Mouse (Mus musculus) heart, embryonic 11.5 days (tissue): ENCODE measurements around the gene Rhod. TPM values are rescaled to one million over a fixed set of nuclear protein-coding genes. Genes with fewer than 3 reads are reported as not detected.
"Not testable (repeated sequence)": the region's sequence is repeated elsewhere in the genome, so short reads cannot be mapped to it uniquely, and the experiment has no call there.

Experiments used
- ATAC-seq: fragments of 200-750 bp; cut with Nextera tagmentation; replicated peaks from 2 replicates; pipeline ENCODE4 v1.8.0; 2017; ENCODE audit warnings: moderate library complexity; ENCODE audit not compliant: insufficient number of reproducible peaks, low FRiP score, low TSS enrichment
- H3K27ac ChIP-seq: fragments of 300-500 bp; sonication (generic); 2 replicates; pipeline ENCODE4 v1.5.1; 2014; ENCODE audit warnings: mild to moderate bottlenecking, low read depth, low read length
- H3K27me3 ChIP-seq: fragments of 300-500 bp; sonication (generic); 2 replicates; pipeline ENCODE4 v1.6.1; 2014; ENCODE audit warnings: mild to moderate bottlenecking, low read length, mixed read lengths; ENCODE audit not compliant: control insufficient read depth, insufficient read depth
- H3K36me3 ChIP-seq: fragments of 300-500 bp; sonication (generic); 2 replicates; pipeline ENCODE4 v1.6.1; 2014; ENCODE audit warnings: mild to moderate bottlenecking, low read length, moderate library complexity, mixed read lengths; ENCODE audit not compliant: control insufficient read depth, insufficient read depth
- H3K4me1 ChIP-seq: fragments of 300-500 bp; sonication (generic); 2 replicates; pipeline ENCODE4 v1.6.1; 2014; ENCODE audit warnings: low read length; ENCODE audit not compliant: control insufficient read depth, insufficient read depth
- H3K4me2 ChIP-seq: fragments of 300-500 bp; sonication (generic); 2 replicates; pipeline ENCODE4 v1.6.1; 2014; ENCODE audit warnings: mild to moderate bottlenecking, moderate library complexity
- H3K4me3 ChIP-seq: fragments of 300-500 bp; sonication (generic); 2 replicates; pipeline ENCODE4 v1.5.1; 2014; ENCODE audit warnings: low read depth, low read length
- H3K9ac ChIP-seq: fragments of 300-500 bp; sonication (generic); 2 replicates; pipeline ENCODE4 v1.6.1; 2014; ENCODE audit warnings: mild to moderate bottlenecking, low read depth, low read length, moderate library complexity
- H3K9me3 ChIP-seq: fragments of 300-500 bp; sonication (generic); replicated peaks from 2 replicates; pipeline ENCODE4 v1.6.1; 2016; ENCODE audit warnings: low read length; ENCODE audit not compliant: control insufficient read depth
- WGBS: fragments of 180-500 bp; shearing (Covaris S2); extraction: QIAGEN DNeasy Blood & Tissue Kit; methylation state at CpG from one replicate; pipeline ENCODE4 v1.1.7; 2014; ENCODE audit not compliant: insufficient replicate concordance; 5-methylcytosine and 5-hydroxymethylcytosine counted together
- polyA plus RNA-seq: library from polyadenylated mRNA; unstranded; fragments of >200 nt; fragmentation: Nextera tagmentation; extraction: Ambion mirVana; gene quantifications from 2 replicates; pipeline ENCODE4 v1.2.1, GENCODE M21; 2014

Gene Rhod
- polyA plus RNA-seq, 1 experiment from 2014 or later = 28.5 TPM

- no peak overlapping the region for H3K4me3 ChIP-seq
- H3K27ac ChIP-seq = no peak overlapping the region
- H3K27me3 ChIP-seq = no peaks in the 10 kb centered on the region
- 76% methylated on average over 15 of the region's 15 CpGs for WGBS
- no peak overlapping the region for H3K4me2 ChIP-seq
- H3K36me3 ChIP-seq = no peaks in the 10 kb centered on the region
- no peaks in the 10 kb centered on the region for H3K4me1 ChIP-seq
- no peaks in the 10 kb centered on the region for H3K9me3 ChIP-seq
- ATAC-seq = no peak
- H3K9ac ChIP-seq = no peak overlapping the region
These were observed 16.0 kb upstream of the Rhod start for GRCm38 (mm10) chr19:4455071-4455800.

GRCm38 (mm10) chr19:4454040-4454439, 14.8 kb upstream of the Rhod start:
- H3K9ac ChIP-seq, H3K36me3 ChIP-seq, H3K27me3 ChIP-seq, H3K4me1 ChIP-seq, H3K9me3 ChIP-seq, H3K27ac ChIP-seq, ATAC-seq, H3K4me2 ChIP-seq, H3K4me3 ChIP-seq: not testable (repeated sequence)
- WGBS = 29% methylated on average over 1 of the region's 1 CpGs

GRCm38 (mm10) chr19:4452525-4452924, 13.3 kb upstream of the Rhod start:
- Histone ChIP-seq H3K4me1 (no peaks in the 10 kb centered on the region), H3K4me3 (no peak overlapping the region), H3K27me3 (no peaks in the 10 kb centered on the region), H3K4me2 (no peak overlapping the region), H3K36me3 (no peaks in the 10 kb centered on the region), H3K9ac (no peak overlapping the region), H3K9me3 (no peaks in the 10 kb centered on the region), H3K27ac (no peak overlapping the region)
- 41% methylated on average over 4 of the region's 4 CpGs for WGBS
- ATAC-seq = no peak

DNA sequence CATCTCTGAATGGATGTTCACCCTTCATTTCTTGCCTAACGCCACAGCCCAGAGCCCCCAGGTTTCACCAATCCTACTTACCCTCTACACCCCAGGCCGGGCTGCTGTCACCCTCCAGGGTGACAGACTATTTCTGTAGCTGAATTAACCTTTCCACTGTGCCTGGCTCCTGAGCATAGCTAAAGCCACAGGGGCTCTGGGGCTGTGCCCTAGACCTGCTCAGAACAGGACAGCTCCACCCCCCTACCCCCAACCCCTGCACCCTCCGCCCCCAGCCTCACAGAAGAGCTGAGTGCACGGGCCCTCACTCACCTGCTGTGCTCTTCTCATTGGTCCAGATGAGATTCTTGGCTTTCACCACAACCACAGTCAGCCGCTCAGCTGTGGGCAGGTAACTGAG, 12.7 kb upstream of the Rhod start:
- Histone ChIP-seq H3K9ac (no peak overlapping the region), H3K27ac (no peak overlapping the region), H3K36me3 (no peaks in the 10 kb centered on the region), H3K9me3 (no peaks in the 10 kb centered on the region), H3K4me3 (no peak overlapping the region), H3K4me1 (no peaks in the 10 kb centered on the region), H3K4me2 (no peak overlapping the region), H3K27me3 (no peaks in the 10 kb centered on the region)
- 20% methylated on average over 5 of the region's 5 CpGs for whole genome bisulfite sequencing
- ATAC-seq = no peak

- Histone ChIP-seq H3K36me3 (no peaks in the 10 kb centered on the region), H3K27ac (no peak overlapping the region), H3K4me2 (no peak overlapping the region), H3K9ac (no peak overlapping the region), H3K4me1 (no peaks in the 10 kb centered on the region), H3K27me3 (no peaks in the 10 kb centered on the region), H3K9me3 (no peaks in the 10 kb centered on the region), H3K4me3 (no peak overlapping the region)
- WGBS = 49% methylated on average over 8 of the region's 8 CpGs
- no peak for ATAC-seq
These were observed 11.9 kb upstream of the Rhod start for GRCm38 (mm10) chr19:4451098-4451497.

GRCm38 (mm10) chr19:4450666-4451065, 11.4 kb upstream of the Rhod start:
- H3K9me3 ChIP-seq = no peaks in the 10 kb centered on the region
- ATAC-seq = no peak
- WGBS = 66% methylated on average over 5 of the region's 5 CpGs

DNA sequence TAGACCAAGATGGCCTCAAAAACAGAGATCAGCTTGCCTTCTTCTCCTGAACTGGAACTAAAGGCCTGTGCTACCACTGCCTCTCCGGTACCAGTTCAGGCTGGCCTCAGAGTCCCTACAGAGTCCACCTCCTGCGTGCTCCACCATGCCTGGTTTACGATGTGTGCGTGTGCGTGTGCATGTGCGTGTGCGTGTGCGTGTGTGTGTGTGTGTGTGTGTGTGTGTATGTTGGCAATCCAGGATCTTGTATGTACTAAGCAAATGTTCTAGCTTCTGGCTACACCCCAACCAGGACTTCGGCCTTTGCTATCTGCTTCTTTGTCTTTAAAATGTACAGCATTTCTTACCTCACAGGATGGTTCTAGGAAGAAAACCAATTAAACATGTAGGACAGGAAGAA, 10.0 kb upstream of the Rhod start:
- H3K27ac ChIP-seq = no peak overlapping the region
- H3K4me1 ChIP-seq = no peaks in the 10 kb centered on the region
- H3K4me3 ChIP-seq = no peak overlapping the region
- H3K36me3 ChIP-seq = no peaks in the 10 kb centered on the region
- WGBS = 90% methylated on average over 9 of the region's 9 CpGs
- H3K9ac ChIP-seq = no peak overlapping the region
- no peak for ATAC-seq
- no peaks in the 10 kb centered on the region for H3K9me3 ChIP-seq
- H3K4me2 ChIP-seq = no peak overlapping the region
- H3K27me3 ChIP-seq = no peaks in the 10 kb centered on the region

More at GRCm38 (mm10) chr19:4450666-4451065, 11.4 kb upstream of the Rhod start:
- Histone ChIP-seq H3K36me3 (no peaks in the 10 kb centered on the region), H3K4me2 (no peak overlapping the region), H3K27ac (no peak overlapping the region), H3K4me3 (no peak overlapping the region), H3K9ac (no peak overlapping the region), H3K4me1 (no peaks in the 10 kb centered on the region), H3K27me3 (no peaks in the 10 kb centered on the region)

GRCm38 (mm10) chr19:4447445-4447844, 8.2 kb upstream of the Rhod start:
- WGBS = 79% methylated on average over 9 of the region's 9 CpGs
- no peaks in the 10 kb centered on the region for H3K27me3 ChIP-seq
- no peak overlapping the region for H3K9ac ChIP-seq
- no peak overlapping the region for H3K4me3 ChIP-seq
- ATAC-seq = no peak
- no peaks in the 10 kb centered on the region for H3K9me3 ChIP-seq
- H3K36me3 ChIP-seq = no peaks in the 10 kb centered on the region
- H3K4me2 ChIP-seq = no peak overlapping the region
- H3K27ac ChIP-seq = no peak overlapping the region
- no peaks in the 10 kb centered on the region for H3K4me1 ChIP-seq
